Mouse (Mus musculus) heart, postnatal 0 days (tissue): Measurements from ENCODE around the gene Gm20498.

Experiments
- CTCF ChIP-seq: IDR thresholded peaks from 2 replicates; pipeline ENCODE4 v1.5.1; 2016; ENCODE audit warnings: antibody characterized with exemption, control low read depth, low read depth
- EP300 ChIP-seq: IDR thresholded peaks from 2 replicates; pipeline ENCODE4 v1.6.1; 2016; ENCODE audit warnings: antibody characterized with exemption, low read depth

- TF ChIP-seq CTCF (no peak), EP300 (peak; percentile 58; the same call in 1 of the 2 replicates)
Observed at GRCm38 (mm10) chr12:81484727-81485191, 47.9 kb downstream of the Gm20498 start, which contains the start of gene Cox16.
